Mouse (Mus musculus): ENCODE measurements around the gene Heatr6.

DNA sequence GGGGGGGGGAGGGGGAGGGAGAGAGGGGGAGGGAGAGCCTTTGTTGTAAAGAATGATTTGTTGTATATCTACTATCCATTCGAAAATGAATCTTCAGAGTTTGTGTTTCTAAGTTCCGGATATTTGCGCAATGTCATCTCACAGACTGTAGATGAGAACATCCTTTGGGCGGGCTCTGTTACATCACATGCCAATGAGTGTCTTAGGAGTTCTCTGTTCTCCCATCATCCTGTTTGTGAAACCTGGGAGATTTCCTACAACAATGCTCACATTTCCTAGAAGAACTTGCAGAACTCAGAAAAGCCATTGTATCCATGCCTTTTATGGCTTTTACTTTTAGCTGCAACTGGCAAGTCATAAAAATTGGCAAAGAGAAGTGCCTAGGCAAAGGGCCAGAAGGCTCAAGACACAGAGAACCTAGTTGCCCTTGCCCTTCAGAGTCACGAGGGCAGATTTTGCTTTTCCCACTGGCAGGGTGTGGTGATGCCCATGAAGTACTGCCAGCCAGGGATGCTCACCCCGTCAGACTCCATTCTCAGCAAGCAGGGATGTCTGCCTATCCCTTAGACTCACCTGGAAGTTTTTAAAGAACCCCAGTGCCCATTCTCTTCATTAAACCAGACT is 36.3 kb upstream of the Heatr6 start:
- TF ChIP-seq EP300 (IDR thresholded peaks at IDR 0.05; ENCODE audit: low read depth), result no peak
- TF ChIP-seq CTCF (IDR thresholded peaks at IDR 0.05; ENCODE audit: low read depth), result no peak
